Mouse (Mus musculus) kidney, embryonic 16.5 days (tissue): ENCODE measurements around the gene Evpl. TPM values are rescaled to one million over a fixed set of nuclear protein-coding genes. Genes with fewer than 3 reads are reported as not detected.

Source experiments
- polyA plus RNA-seq: library from polyadenylated mRNA; unstranded; fragments of >200 nt; fragmentation: Nextera tagmentation; extraction: Ambion mirVana; gene quantifications from 2 replicates; pipeline ENCODE4 v1.2.1, GENCODE M21; 2015

Evpl gene
- polyA plus RNA-seq, 1 experiment from 2014 or later: 4.1 TPM

Other genes starting within 250 kb of the Evpl start
- 222 and 240 TPM in 2 replicates for gene Galk1, start 225.4 kb downstream of the Evpl start, polyA plus RNA-seq
- gene H3f3b, start 210.1 kb downstream of the Evpl start, polyA plus RNA-seq: 1,676 and 1,744 TPM in 2 replicates
- 41.2 and 46.6 TPM in 2 replicates for gene Unk, start 207.8 kb downstream of the Evpl start, polyA plus RNA-seq
- gene Unc13d, start 160.1 kb downstream of the Evpl start, polyA plus RNA-seq: 1.00 and 1.4 TPM in 2 replicates
- 99.4 and 123 TPM in 2 replicates for gene Wbp2, start 151.1 kb downstream of the Evpl start, polyA plus RNA-seq
- gene Trim47, start 110.9 kb downstream of the Evpl start, polyA plus RNA-seq: 23.9 and 31.2 TPM in 2 replicates
- 4.9 and 6.3 TPM in 2 replicates for gene Trim65, start 106.9 kb downstream of the Evpl start, polyA plus RNA-seq
- 119 and 120 TPM in 2 replicates for gene Mrpl38, start 99.2 kb downstream of the Evpl start, polyA plus RNA-seq
- 38.7 and 45.6 TPM in 2 replicates for gene Fbf1, start 69.9 kb downstream of the Evpl start, polyA plus RNA-seq
- 85.0 and 85.9 TPM in 2 replicates for gene Ten1, start 39.2 kb downstream of the Evpl start, polyA plus RNA-seq
- gene Acox1, start 39.0 kb downstream of the Evpl start, polyA plus RNA-seq: 46.1 and 48.8 TPM in 2 replicates
- gene Srp68, start 36.1 kb upstream of the Evpl start, polyA plus RNA-seq: 95.9 and 96.7 TPM in 2 replicates
- gene Galr2, start 42.9 kb upstream of the Evpl start, polyA plus RNA-seq: 0.14 and 0.19 TPM in 2 replicates
- gene Exoc7, start 69.2 kb upstream of the Evpl start, polyA plus RNA-seq: 71.5 and 72.5 TPM in 2 replicates
- 2.7 and 3.5 TPM in 2 replicates for gene Foxj1, start 97.3 kb upstream of the Evpl start, polyA plus RNA-seq
- 6.1 and 6.8 TPM in 2 replicates for gene Rnf157, start 175.0 kb upstream of the Evpl start, polyA plus RNA-seq
- 51.2 and 51.4 TPM in 2 replicates for gene Ubald2, start 196.0 kb upstream of the Evpl start, polyA plus RNA-seq
- gene Qrich2, start 228.2 kb upstream of the Evpl start, polyA plus RNA-seq: 0.15 and 0.32 TPM in 2 replicates